23 mouse cellular contexts compared by ENCODE assay signal in genomic region chr13:41867533-41867932, GRCm38 (mm10). TPM values are rescaled to one million over a fixed set of nuclear protein-coding genes. Genes with fewer than 3 reads are reported as not detected.
DNase-seq lines count a peak whose midpoint lies in the region; ATAC-seq and TF ChIP-seq lines count a peak whose summit lies in the region.
"Had no signal": no experiment of that assay in that cellular context is flagged by ENCODE, and none has a peak within 500 bp of the region (broad histone marks: within the 10 kb centered on the region; RNA-seq: fewer than 3 reads in every experiment).

No protein-coding gene starts in this region.

- H3K9me3 ChIP-seq in lung, embryonic 14.5 days (ENCODE audit: low read depth, low read length) = no peaks in the 10 kb centered on the region
- no peaks in the 10 kb centered on the region for H3K9me3 ChIP-seq in lung, embryonic 16.5 days (ENCODE audit: control insufficient read depth, low read length)
- H3K9me3 ChIP-seq: embryonic facial prominence, embryonic 13.5 days; embryonic facial prominence, embryonic 15.5 days; forebrain, embryonic 10.5 days; forebrain, embryonic 12.5 days had no signal

- no peak overlapping the region for H3K9ac ChIP-seq in lung, embryonic 14.5 days
- no peak overlapping the region for H3K9ac ChIP-seq in lung, embryonic 16.5 days (ENCODE audit: low read length)
- H3K9ac ChIP-seq: embryonic facial prominence, embryonic 13.5 days; embryonic facial prominence, embryonic 15.5 days; forebrain, embryonic 12.5 days had no signal

- peak; percentile 60; the same call in 1 of the 2 replicates for ATAC-seq in lung, embryonic 14.5 days (ENCODE audit: insufficient read depth)
- ATAC-seq in lung, embryonic 16.5 days (ENCODE audit: low read depth) = peak; percentile 67
- ATAC-seq: forebrain, embryonic 14.5 days had no signal

- H3K4me2 ChIP-seq in lung, embryonic 14.5 days = no peak overlapping the region
- H3K4me2 ChIP-seq in lung, embryonic 16.5 days (ENCODE audit: low read depth, low read length) = no peak overlapping the region
- H3K4me2 ChIP-seq: embryonic facial prominence, embryonic 13.5 days; embryonic facial prominence, embryonic 15.5 days; forebrain, embryonic 12.5 days had no signal

- no peaks in the 10 kb centered on the region for H3K36me3 ChIP-seq in lung, embryonic 14.5 days (ENCODE audit: insufficient read depth)
- no peaks in the 10 kb centered on the region for H3K36me3 ChIP-seq in lung, embryonic 16.5 days (ENCODE audit: control insufficient read depth, insufficient read depth, low read length)
- H3K36me3 ChIP-seq: embryonic facial prominence, embryonic 13.5 days; embryonic facial prominence, embryonic 15.5 days; forebrain, embryonic 10.5 days; forebrain, embryonic 12.5 days had no signal

- no peak overlapping the region for H3K4me3 ChIP-seq in lung, embryonic 14.5 days (ENCODE audit: low read depth, low read length)
- H3K4me3 ChIP-seq in lung, embryonic 16.5 days (ENCODE audit: low read length) = no peak overlapping the region
- H3K4me3 ChIP-seq: embryonic facial prominence, embryonic 13.5 days; embryonic facial prominence, embryonic 15.5 days; erythroblast, embryonic 14.5 days; forebrain, embryonic 10.5 days; forebrain, embryonic 12.5 days had no signal

- peak; percentile 36 for DNase-seq in lung, embryonic 14.5 days
- no peak for DNase-seq in lung, postnatal 4 days
- no peak for DNase-seq in lung, adult 18-20 months
- DNase-seq in lung, postnatal 36 days = peak; percentile 35
- no peak for DNase-seq in lung, postnatal 10 days
- DNase-seq: adrenal gland, adult 2 months; adrenal gland, postnatal 10 days; adrenal gland, postnatal 25 days; cerebellum, adult 11 months; cerebellum, adult 18-20 months; cerebellum, adult 8-10 months; cerebellum, adult 9-11 months; cerebellum, postnatal 14 days; cerebellum, postnatal 36 days; embryo, embryonic 11 days had no signal

- 72% methylated on average over 2 of the region's 2 CpGs for WGBS in lung, embryonic 14.5 days
- 49% methylated on average over 2 of the region's 2 CpGs for WGBS in lung, embryonic 16.5 days

- no peaks in the 10 kb centered on the region for H3K27me3 ChIP-seq in lung, embryonic 14.5 days (ENCODE audit: insufficient read depth, low read length)
- H3K27me3 ChIP-seq in lung, embryonic 16.5 days (ENCODE audit: control insufficient read depth, insufficient read depth, low read depth, low read length) = no peaks in the 10 kb centered on the region
- H3K27me3 ChIP-seq: embryonic facial prominence, embryonic 13.5 days; embryonic facial prominence, embryonic 15.5 days; forebrain, embryonic 12.5 days had no signal

- H3K27ac ChIP-seq in lung, embryonic 14.5 days (ENCODE audit: low read depth) = no peak overlapping the region
- H3K27ac ChIP-seq in lung, embryonic 16.5 days (ENCODE audit: low read length) = peak overlapping the region; percentile 3; the same call in 1 of the 2 replicates
- H3K27ac ChIP-seq: embryonic facial prominence, embryonic 13.5 days; embryonic facial prominence, embryonic 15.5 days; forebrain, embryonic 10.5 days; forebrain, embryonic 12.5 days had no signal

- TF ChIP-seq CTCF in lung, embryonic 14.5 days (IDR thresholded peaks at IDR 0.05; ENCODE audit: low read depth) = no peak

- peaks cover 10% of the 10 kb centered on the region; the same call in 1 of the 2 replicates for H3K4me1 ChIP-seq in lung, embryonic 14.5 days (ENCODE audit: insufficient read depth)
- H3K4me1 ChIP-seq in lung, embryonic 16.5 days (replicated peaks; ENCODE audit: control insufficient read depth, insufficient read depth, low read length) = peaks cover 4% of the 10 kb centered on the region; the same call in 1 of the 2 replicates

RNA-seq across cellular contexts. Expression of gene Adtrp, which starts 20.0 kb away (rescaled TPM):
- not detected in 2 replicates for polyA plus RNA-seq in lung, embryonic 14.5 days (2014; fragmentation: Nextera tagmentation; extraction: Ambion mirVana)
- polyA plus RNA-seq in lung, embryonic 16.5 days (2015; fragmentation: Nextera tagmentation; extraction: Ambion mirVana) = 0.39 TPM in 1 of 2 replicates, not detected in the other
- polyA plus RNA-seq: C2C12; erythroblast, embryonic 14.5 days; forebrain, embryonic 10.5 days; forebrain, embryonic 14.5 days had no signal

Comparison
In these comparisons a context has a peak if more than half of its experiments do, and no peak if none do; other contexts are left out.
1. DNase-seq: peak in lung, embryonic 14.5 days (single experiment) and lung, postnatal 36 days (single experiment); none in lung, postnatal 4 days (0 of 2), lung, adult 18-20 months (0 of 2) and lung, postnatal 10 days (single experiment).